Mouse (Mus musculus) ES-Bruce4 (cell line): Measurements from ENCODE around the gene Nid2. TPM values are rescaled to one million over a fixed set of nuclear protein-coding genes. Genes with fewer than 3 reads are reported as not detected.

ENCODE experiments used
- H3K27ac ChIP-seq: 2 replicates; pipeline ENCODE4 v1.5.1; 2012; ENCODE audit warnings: low read length, inconsistent platforms; ENCODE audit not compliant: insufficient read depth
- H3K27me3 ChIP-seq: 2 replicates; pipeline ENCODE4 v1.6.1; 2012; ENCODE audit warnings: mild to moderate bottlenecking, low read length, inconsistent platforms; ENCODE audit not compliant: control insufficient read depth, poor library complexity, insufficient read depth, severe bottlenecking
- H3K36me3 ChIP-seq: 2 replicates; pipeline ENCODE4 v1.6.1; 2012; ENCODE audit warnings: inconsistent platforms, mild to moderate bottlenecking, low read length, moderate library complexity; ENCODE audit not compliant: control insufficient read depth, poor library complexity, insufficient read depth, severe bottlenecking
- H3K4me1 ChIP-seq: one replicate; pipeline ENCODE4 v1.8.1; 2011; ENCODE audit warnings: low read length; ENCODE audit not compliant: control insufficient read depth, insufficient read depth
- H3K4me3 ChIP-seq: 2 replicates; pipeline ENCODE4 v1.5.1; 2011; ENCODE audit warnings: low read depth, mild to moderate bottlenecking, low read length
- H3K9ac ChIP-seq: 2 replicates; pipeline ENCODE4 v1.6.1; 2012; ENCODE audit warnings: low read depth, mild to moderate bottlenecking, inconsistent platforms; ENCODE audit not compliant: poor library complexity, severe bottlenecking
- H3K9me3 ChIP-seq: replicated peaks from 2 replicates; pipeline ENCODE4 v1.6.1; 2012; ENCODE audit warnings: mild to moderate bottlenecking, low read length, inconsistent platforms; ENCODE audit not compliant: control insufficient read depth, poor library complexity, insufficient read depth, severe bottlenecking
- CTCF ChIP-seq: IDR thresholded peaks from one replicate; pipeline ENCODE4 v1.8.1; 2011; ENCODE audit warnings: low read depth, low read length
- EP300 ChIP-seq: IDR thresholded peaks from 2 replicates; pipeline ENCODE4 v1.6.1; 2011; ENCODE audit warnings: low read depth, low read length; ENCODE audit not compliant: insufficient read depth
- POLR2A ChIP-seq: IDR thresholded peaks from one replicate; pipeline ENCODE4 v1.8.1; 2011; ENCODE audit warnings: low read length; ENCODE audit not compliant: insufficient read depth
- polyA plus RNA-seq: library from polyadenylated mRNA; stranded (reverse); fragments of >200 nt; gene quantifications from 2 replicates; pipeline ENCODE4 v1.2.4, GENCODE M21; 2011; ENCODE audit warnings: low read depth; ENCODE audit not compliant: missing spikeins, insufficient read depth, insufficient read length

The Nid2 gene
- polyA plus RNA-seq, 1 experiment, result 125 TPM

DNA sequence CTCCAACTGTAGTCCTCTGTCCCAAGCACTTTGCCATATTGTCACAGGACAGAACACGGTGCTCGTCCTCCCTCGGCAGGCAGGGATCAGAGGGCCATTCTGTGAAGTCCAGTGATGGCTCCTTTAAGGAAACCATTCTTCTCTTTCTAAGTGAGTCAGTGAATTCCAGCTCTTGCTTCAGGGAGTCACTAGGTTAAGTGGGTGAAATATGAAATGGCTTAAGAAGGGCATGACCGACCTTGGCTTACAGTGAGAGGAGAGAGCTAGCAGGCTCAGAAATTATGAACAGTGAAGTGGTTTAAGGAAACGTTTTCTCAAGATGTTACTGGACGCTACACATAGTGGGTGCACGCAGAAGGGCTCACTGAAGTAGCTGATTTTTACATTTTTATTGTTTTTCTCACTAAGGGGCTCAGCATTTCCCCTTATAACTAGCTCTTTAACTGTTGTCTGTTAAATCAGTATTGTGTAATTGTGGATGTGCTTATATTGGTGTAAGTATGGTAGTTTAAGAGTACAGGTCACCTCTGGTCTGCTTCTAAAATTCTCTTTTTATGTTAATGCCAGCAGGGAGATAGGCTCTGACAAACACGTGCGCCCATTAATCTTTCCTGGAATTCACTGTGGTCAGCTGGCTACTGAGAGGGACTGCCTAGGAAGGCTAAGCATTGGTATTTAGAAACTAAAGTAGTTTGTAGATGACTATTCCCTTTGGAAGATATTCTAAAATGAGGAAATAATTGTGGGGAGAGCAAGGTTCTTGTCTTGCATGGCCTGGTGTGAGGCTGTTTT is 34.9 kb downstream of the Nid2 start:
- no peaks in the 10 kb centered on the region for H3K27me3 ChIP-seq
- TF ChIP-seq EP300 (no peak), POLR2A (no peak), CTCF (no peak)
- H3K4me1 ChIP-seq, result no peaks in the 10 kb centered on the region
- H3K27ac ChIP-seq, result no peak overlapping the region
- no peak overlapping the region for H3K4me3 ChIP-seq
- H3K36me3 ChIP-seq, result peaks cover 5% of the 10 kb centered on the region; the same call in 1 of the 2 replicates
- no peak overlapping the region for H3K9ac ChIP-seq
- no peaks in the 10 kb centered on the region for H3K9me3 ChIP-seq

DNA sequence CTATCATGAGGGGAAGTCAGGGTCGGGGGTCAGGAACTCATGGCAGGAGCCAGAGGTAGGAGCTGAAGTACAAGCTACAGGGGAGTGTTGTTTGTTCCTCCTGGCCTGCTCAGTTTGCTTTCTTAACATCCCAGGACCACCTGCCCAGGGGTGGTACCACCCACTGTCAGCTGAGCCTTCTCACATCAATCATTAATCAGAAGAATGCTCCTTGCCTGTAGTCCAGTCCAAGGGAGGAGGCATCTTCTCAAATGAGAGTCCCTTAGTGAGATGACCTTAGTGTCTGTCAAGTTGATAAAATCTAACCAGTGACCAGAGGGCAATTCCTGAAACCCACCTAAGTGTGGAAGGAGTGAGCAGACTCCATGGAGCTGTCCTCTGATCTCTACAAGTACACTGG is 37.4 kb downstream of the Nid2 start:
- H3K27me3 ChIP-seq, result no peaks in the 10 kb centered on the region
- H3K27ac ChIP-seq, result no peak overlapping the region
- H3K9me3 ChIP-seq, result no peaks in the 10 kb centered on the region
- no peak overlapping the region for H3K9ac ChIP-seq
- no peak overlapping the region for H3K4me3 ChIP-seq
- H3K4me1 ChIP-seq, result no peaks in the 10 kb centered on the region
- TF ChIP-seq EP300 (no peak), POLR2A (no peak), CTCF (no peak)
- H3K36me3 ChIP-seq, result 0 out of 2 replicates have a peak, but pooled peaks cover 5% of the 10 kb centered on the region

- Histone ChIP-seq H3K36me3 (peaks cover 20% of the 10 kb centered on the region), H3K9me3 (no peaks in the 10 kb centered on the region), H3K27me3 (no peaks in the 10 kb centered on the region), H3K27ac (no peak overlapping the region), H3K4me1 (no peaks in the 10 kb centered on the region), H3K9ac (no peak overlapping the region), H3K4me3 (no peak overlapping the region)
- TF ChIP-seq EP300 (no peak), POLR2A (no peak), CTCF (no peak)
Measured at GRCm38 (mm10) chr14:19794881-19795280, 43.8 kb downstream of the Nid2 start.

DNA sequence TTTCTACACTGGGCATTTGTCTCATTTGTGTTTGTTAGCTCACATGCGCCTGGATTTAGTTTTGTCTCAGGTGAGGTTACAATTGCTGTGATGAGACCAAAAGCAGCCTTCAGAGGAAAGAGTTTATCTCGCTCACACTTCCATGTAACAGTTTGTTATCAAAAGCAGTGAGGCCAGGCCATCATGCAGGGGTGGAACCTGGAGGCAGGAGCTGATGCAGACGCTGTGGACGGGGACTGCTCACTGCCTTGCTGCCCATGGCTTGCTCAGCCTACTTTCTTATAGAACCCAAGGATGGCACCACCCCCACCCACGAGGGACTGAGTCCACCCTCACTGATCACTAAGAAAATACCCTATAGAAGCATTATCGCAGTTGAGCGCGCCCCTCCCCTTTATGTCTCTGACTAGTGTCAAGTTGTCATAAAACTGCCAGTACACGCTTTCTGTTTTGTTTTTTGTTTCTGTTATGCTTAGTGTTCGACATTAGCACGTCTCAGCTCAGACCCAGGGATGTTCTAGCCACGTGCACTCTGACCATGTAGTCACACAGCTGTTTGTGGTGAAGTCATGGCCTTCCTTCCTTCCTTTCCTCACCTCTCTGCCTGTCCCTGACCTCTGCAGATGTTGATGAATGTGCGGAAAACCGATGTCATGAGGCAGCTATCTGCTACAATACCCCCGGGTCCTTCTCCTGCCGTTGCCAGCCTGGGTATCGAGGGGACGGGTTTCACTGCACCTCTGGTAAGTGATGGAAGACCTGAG is 45.7 kb downstream of the Nid2 start:
- TF ChIP-seq POLR2A, result no peak
- no peak for TF ChIP-seq EP300
- no peak for TF ChIP-seq CTCF
- H3K27me3 ChIP-seq, result no peaks in the 10 kb centered on the region
- H3K4me1 ChIP-seq, result no peaks in the 10 kb centered on the region
- no peak overlapping the region for H3K4me3 ChIP-seq
- no peak overlapping the region for H3K9ac ChIP-seq
- no peak overlapping the region for H3K27ac ChIP-seq
- H3K9me3 ChIP-seq, result no peaks in the 10 kb centered on the region
- peaks cover 20% of the 10 kb centered on the region for H3K36me3 ChIP-seq

DNA sequence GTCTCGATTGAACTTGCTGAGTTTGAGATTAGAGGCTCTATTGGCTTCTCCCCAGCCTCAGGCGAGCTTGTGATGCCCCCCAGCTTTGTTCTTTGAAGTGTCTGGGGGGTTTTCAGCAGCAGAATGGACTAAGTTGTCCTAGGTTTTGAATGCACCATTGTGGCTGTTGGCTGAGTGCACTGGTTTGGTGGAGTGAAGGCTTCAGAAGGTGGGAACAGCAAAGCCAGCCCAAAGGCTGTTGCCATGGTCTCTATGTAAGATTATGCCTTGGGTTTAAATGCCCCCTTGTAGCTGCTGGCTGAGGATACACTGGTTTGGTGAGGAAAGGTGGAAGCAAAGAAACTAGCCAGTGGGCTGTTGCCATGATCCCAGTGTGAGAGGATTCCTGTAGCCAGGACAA is 49.4 kb downstream of the Nid2 start:
- TF ChIP-seq POLR2A (no peak), EP300 (no peak), CTCF (no peak)

More for the DNA sequence above, 49.4 kb downstream of the Nid2 start:
- H3K4me3 ChIP-seq, result no peak overlapping the region
- peaks cover 5% of the 10 kb centered on the region for H3K4me1 ChIP-seq
- H3K9me3 ChIP-seq, result no peaks in the 10 kb centered on the region
- H3K27ac ChIP-seq, result no peak overlapping the region
- H3K27me3 ChIP-seq, result no peaks in the 10 kb centered on the region
- H3K9ac ChIP-seq, result no peak overlapping the region
- peaks cover 24% of the 10 kb centered on the region for H3K36me3 ChIP-seq
